Mouse (Mus musculus): Measurements from ENCODE around the gene Spty2d1. TPM values are rescaled to one million over a fixed set of nuclear protein-coding genes. Genes with fewer than 3 reads are reported as not detected.
"Not testable (repeated sequence)": the region's sequence is repeated elsewhere in the genome, so short reads cannot be mapped to it uniquely, and the experiment has no call there.

Gene Spty2d1
- polyA plus RNA-seq, 1 experiment, result 23.3 TPM

DNA sequence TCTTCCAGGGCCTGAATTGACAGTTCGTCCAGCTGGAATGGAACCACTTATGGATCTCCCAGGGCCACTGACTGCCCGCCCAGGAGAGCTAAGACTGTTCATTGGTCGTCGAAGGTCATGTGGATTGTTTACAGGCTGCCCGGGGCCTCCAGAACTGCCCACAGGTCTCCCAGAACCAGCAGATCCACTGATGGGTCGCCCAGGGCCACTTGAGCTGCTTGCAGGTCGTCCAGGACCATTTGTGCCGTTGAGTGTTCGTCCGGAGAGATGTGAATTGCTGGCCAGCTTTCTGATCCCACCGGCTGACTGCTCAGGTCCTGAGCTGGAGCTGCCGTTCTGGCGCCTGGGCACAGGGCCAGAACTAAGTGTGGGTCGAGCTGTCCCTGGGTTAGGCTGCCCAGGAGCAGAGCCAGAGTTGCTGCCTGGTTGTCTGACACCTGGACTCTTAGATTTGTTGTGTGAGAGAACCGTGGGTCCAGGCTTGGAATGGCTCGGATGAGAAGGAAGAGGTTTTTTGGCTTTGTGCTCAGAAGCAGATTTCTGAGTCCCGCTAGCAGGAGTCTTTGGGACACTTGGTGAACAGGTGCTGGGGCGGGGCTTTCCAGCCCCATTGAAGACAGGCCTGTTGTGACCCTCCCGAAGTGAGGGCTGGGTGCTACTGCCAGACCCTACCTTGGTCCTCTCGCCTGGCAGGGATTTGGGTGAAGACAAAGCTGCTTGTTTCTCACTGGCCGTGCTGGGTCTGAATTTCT, 10.4 kb downstream of the Spty2d1 start:
- TF ChIP-seq POLR2A (IDR thresholded peaks at IDR 0.05; ENCODE audit: low read depth, low read length) (no peak), CTCF (IDR thresholded peaks at IDR 0.05; ENCODE audit: borderline replicate concordance, insufficient read depth, low read length) (no peak)
- Histone ChIP-seq H3K4me3 (ENCODE audit: insufficient read depth, low read length) (no peak overlapping the region), H3K27ac (ENCODE audit: insufficient read depth, low read length) (no peak overlapping the region), H3K4me1 (ENCODE audit: control insufficient read depth, insufficient read depth, low read length) (peaks cover 14% of the 10 kb centered on the region)

- Histone ChIP-seq H3K27ac (ENCODE audit: insufficient read depth, low read length) (no peak overlapping the region), H3K4me1 (ENCODE audit: control insufficient read depth, insufficient read depth, low read length) (peaks cover 9% of the 10 kb centered on the region), H3K4me3 (ENCODE audit: insufficient read depth, low read length) (no peak overlapping the region)
- no peak for TF ChIP-seq CTCF (IDR thresholded peaks at IDR 0.05; ENCODE audit: borderline replicate concordance, insufficient read depth, low read length)
- no peak for TF ChIP-seq POLR2A (IDR thresholded peaks at IDR 0.05; ENCODE audit: low read depth, low read length)
Measured at GRCm38 (mm10) chr7:46997008-46997407, 11.2 kb downstream of the Spty2d1 start.

DNA sequence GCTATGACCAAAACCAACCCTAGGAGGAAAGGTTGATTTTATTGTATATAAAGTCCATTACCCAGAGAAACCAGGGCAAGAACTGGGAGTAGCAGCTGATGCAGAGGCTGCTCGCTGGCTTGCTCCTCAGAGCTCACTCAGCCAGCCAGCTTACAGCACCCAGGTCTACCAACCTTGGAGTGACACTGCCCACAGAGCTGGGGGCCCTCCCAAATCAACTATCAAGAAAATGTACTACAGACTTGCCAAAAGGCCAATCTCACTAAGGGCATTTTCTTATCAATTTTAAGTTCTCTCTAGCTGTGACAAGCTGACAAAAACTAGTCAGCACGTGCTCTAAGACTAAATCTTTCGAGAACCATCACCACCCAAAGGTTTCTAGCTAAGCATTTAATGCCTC, 12.7 kb downstream of the Spty2d1 start:
- TF ChIP-seq CTCF (IDR thresholded peaks at IDR 0.05; ENCODE audit: borderline replicate concordance, insufficient read depth, low read length) (no peak), POLR2A (IDR thresholded peaks at IDR 0.05; ENCODE audit: low read depth, low read length) (no peak)
- Histone ChIP-seq H3K4me3 (ENCODE audit: insufficient read depth, low read length) (no peak overlapping the region), H3K4me1 (ENCODE audit: control insufficient read depth, insufficient read depth, low read length) (0 out of 2 replicates have a peak, but pooled peaks cover 2% of the 10 kb centered on the region), H3K27ac (ENCODE audit: insufficient read depth, low read length) (no peak overlapping the region)

- TF ChIP-seq POLR2A (IDR thresholded peaks at IDR 0.05; ENCODE audit: low read depth, low read length), result no peak
- Histone ChIP-seq H3K4me1 (ENCODE audit: control insufficient read depth, insufficient read depth, low read length) (no peaks in the 10 kb centered on the region), H3K4me3 (ENCODE audit: insufficient read depth, low read length) (no peak overlapping the region)
Measured at GRCm38 (mm10) chr7:46993079-46993478, 15.1 kb downstream of the Spty2d1 start.

DNA sequence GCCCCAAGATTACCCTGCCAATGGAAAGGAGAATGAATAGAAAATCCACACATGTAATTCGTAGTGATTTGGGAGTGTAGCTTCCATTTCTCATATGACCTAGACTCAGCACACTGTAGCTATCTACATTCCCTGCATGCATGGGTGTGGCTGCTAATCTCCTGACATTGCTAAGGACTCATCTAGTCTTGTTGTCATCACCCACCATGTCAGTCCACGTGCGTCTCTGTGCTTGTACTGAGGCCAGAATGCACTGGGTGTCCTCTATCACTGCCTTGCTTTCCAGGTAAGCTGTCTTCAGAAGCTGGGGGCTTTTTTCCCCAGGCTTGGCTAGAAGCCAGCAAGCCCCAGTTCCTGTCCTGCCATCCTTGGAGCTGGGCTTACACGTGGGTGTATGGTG, 18.8 kb downstream of the Spty2d1 start:
- H3K4me3 ChIP-seq (ENCODE audit: insufficient read depth, low read length); H3K27ac ChIP-seq (ENCODE audit: insufficient read depth, low read length); H3K4me1 ChIP-seq (ENCODE audit: control insufficient read depth, insufficient read depth, low read length): not testable (repeated sequence)

More at GRCm38 (mm10) chr7:46993079-46993478, 15.1 kb downstream of the Spty2d1 start:
- H3K27ac ChIP-seq (ENCODE audit: insufficient read depth, low read length), result no peak overlapping the region

DNA sequence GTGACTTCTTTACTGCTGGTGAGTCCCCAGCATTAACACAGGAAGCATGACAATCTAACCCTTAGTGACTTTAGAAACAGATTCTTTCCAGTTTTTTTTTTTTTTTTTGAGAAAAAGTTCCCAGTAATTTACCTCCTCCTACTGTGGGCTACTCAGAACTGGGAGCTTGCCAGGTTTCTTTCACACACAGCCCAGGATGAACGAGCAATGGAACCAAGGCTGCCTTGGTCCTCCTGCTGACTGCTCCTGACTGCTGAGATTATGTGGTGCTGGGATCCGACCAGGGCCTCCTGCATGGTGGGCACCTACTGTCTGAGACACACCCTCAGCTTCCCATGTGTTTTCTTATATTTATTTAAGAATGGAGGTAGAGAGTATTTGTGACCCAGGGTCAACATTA, 21.1 kb downstream of the Spty2d1 start:
- H3K27ac ChIP-seq (ENCODE audit: insufficient read depth, low read length), result no peak overlapping the region
- H3K4me3 ChIP-seq (ENCODE audit: insufficient read depth, low read length), result no peak overlapping the region
- no peaks in the 10 kb centered on the region for H3K4me1 ChIP-seq (ENCODE audit: control insufficient read depth, insufficient read depth, low read length)
- no peak for TF ChIP-seq POLR2A (IDR thresholded peaks at IDR 0.05; ENCODE audit: low read depth, low read length)
- TF ChIP-seq CTCF (IDR thresholded peaks at IDR 0.05; ENCODE audit: borderline replicate concordance, insufficient read depth, low read length), result no peak

GRCm38 (mm10) chr7:46986646-46987045, 21.6 kb downstream of the Spty2d1 start:
- no peak overlapping the region for H3K4me3 ChIP-seq (ENCODE audit: insufficient read depth, low read length)
- no peak overlapping the region for H3K27ac ChIP-seq (ENCODE audit: insufficient read depth, low read length)
- H3K4me1 ChIP-seq (ENCODE audit: control insufficient read depth, insufficient read depth, low read length), result no peaks in the 10 kb centered on the region
- TF ChIP-seq POLR2A (IDR thresholded peaks at IDR 0.05; ENCODE audit: low read depth, low read length) (no peak), CTCF (IDR thresholded peaks at IDR 0.05; ENCODE audit: borderline replicate concordance, insufficient read depth, low read length) (no peak)

DNA sequence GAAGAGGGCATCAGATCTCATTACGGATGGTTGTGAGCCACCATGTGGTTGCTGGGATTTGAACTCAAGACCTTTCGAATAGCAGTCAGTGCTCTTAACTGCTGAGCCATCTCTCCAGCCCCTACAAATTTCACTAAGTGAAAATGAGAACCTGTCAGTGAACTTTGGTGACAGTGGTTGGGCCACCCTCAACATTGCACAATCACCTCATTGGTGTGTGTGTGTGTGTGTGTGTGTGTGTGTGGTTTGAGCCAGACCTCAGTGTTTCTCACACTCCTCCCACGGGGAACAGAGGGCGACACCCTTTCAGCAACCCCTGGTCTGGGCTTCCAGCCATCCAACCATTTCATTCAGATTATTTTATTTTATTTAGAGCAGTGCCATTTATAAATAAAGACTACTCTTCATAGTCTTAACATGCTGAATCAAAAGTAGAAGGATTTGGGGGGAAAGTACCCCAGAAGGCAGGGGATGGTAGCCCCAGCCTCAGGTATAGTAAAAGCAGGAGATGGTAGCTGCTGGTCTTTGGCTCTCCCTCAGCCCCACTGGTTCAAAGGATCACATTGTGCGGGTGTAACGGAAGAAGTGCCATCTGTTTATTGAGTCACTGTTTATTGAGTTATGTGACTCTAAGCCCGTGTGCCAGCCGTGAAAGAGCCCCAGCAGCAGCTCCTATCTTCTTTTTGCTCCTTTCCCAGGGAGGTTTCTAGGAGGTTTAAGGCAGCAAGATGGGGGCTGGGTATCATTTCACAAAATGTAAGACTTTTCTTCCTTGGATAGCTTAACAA, 22.3 kb downstream of the Spty2d1 start:
- TF ChIP-seq CTCF (IDR thresholded peaks at IDR 0.05; ENCODE audit: borderline replicate concordance, insufficient read depth, low read length) (no peak), POLR2A (IDR thresholded peaks at IDR 0.05; ENCODE audit: low read depth, low read length) (no peak)
- no peaks in the 10 kb centered on the region for H3K4me1 ChIP-seq (ENCODE audit: control insufficient read depth, insufficient read depth, low read length)
- H3K27ac ChIP-seq (ENCODE audit: insufficient read depth, low read length), result no peak overlapping the region
- no peak overlapping the region for H3K4me3 ChIP-seq (ENCODE audit: insufficient read depth, low read length)

DNA sequence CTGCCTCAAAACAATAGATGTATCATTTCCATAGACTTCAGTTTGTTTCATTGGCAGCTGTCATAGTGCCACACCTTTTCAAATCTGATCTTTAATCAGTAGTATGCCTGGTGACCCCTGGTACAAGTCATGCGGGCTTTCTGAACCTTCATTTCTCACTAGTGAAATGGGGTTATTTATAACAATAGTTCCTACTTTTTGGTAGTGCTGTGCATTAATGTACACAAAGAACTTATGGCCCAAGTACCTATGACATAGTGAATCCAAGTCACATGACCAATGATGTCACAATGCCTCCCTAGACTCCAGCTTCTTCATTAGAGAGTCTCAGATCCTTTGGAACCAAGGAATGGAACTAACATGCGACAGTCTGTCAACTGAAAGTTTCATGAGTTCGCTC, 24.9 kb downstream of the Spty2d1 start, which contains the start of gene Gm9999:
TSS of gene Gm9999 (plus strand) at position 301 of the 400 bp plus-strand sequence.
- TF ChIP-seq POLR2A (IDR thresholded peaks at IDR 0.05; ENCODE audit: low read depth, low read length) (no peak), CTCF (IDR thresholded peaks at IDR 0.05; ENCODE audit: borderline replicate concordance, insufficient read depth, low read length) (no peak)
- no peak within 1 kb of the TSS for H3K27ac ChIP-seq (ENCODE audit: insufficient read depth, low read length)
- no peak within 1 kb of the TSS for H3K4me3 ChIP-seq (ENCODE audit: insufficient read depth, low read length)
- no peaks in the 10 kb centered on the region for H3K4me1 ChIP-seq (ENCODE audit: control insufficient read depth, insufficient read depth, low read length)

DNA sequence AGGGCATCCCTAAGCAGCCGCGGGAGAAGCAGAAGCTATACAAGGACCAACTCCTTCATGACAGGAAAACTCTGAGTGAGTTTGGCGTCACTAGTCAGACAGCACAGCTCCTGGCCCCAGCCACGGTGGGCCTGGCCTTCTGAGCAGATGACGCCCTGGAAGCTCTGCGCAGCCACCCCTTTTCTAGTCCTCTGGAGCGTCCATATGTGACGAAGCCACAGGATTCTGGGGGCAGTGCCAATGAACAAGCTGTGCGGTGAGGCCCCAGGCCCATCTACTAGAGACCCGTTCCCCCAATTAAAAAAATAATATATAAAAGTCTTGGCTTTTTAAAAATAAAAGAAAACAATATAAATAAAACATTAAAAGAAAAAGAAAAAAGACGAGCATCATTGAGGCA, 32.8 kb downstream of the Spty2d1 start:
- TF ChIP-seq POLR2A (IDR thresholded peaks at IDR 0.05; ENCODE audit: low read depth, low read length) (no peak), CTCF (IDR thresholded peaks at IDR 0.05; ENCODE audit: borderline replicate concordance, insufficient read depth, low read length) (no peak)

More for the DNA sequence above, 32.8 kb downstream of the Spty2d1 start:
- Histone ChIP-seq H3K27ac (ENCODE audit: insufficient read depth, low read length) (no peak overlapping the region), H3K4me1 (ENCODE audit: control insufficient read depth, insufficient read depth, low read length) (no peaks in the 10 kb centered on the region), H3K4me3 (ENCODE audit: insufficient read depth, low read length) (no peak overlapping the region)
